Mouse (Mus musculus) neural tube, embryonic 14.5 days (tissue): ENCODE results near the gene Lpar5. TPM values are rescaled to one million over a fixed set of nuclear protein-coding genes. Genes with fewer than 3 reads are reported as not detected.

Source experiments
- ATAC-seq: fragments of 200-750 bp; cut with Nextera tagmentation; 2 replicates; pipeline ENCODE4 v1.8.0; 2017; ENCODE audit warnings: low read depth, mild to moderate bottlenecking, moderate TSS enrichment, moderate library complexity
- H3K27ac ChIP-seq: fragments of 300-500 bp; sonication (generic); 2 replicates; pipeline ENCODE4 v1.5.1; 2014; ENCODE audit warnings: low read depth, mild to moderate bottlenecking, control low read depth, low read length, moderate library complexity, mixed read lengths
- H3K27me3 ChIP-seq: fragments of 300-500 bp; sonication (generic); 2 replicates; pipeline ENCODE4 v1.6.1; 2014; ENCODE audit warnings: low read length; ENCODE audit not compliant: control insufficient read depth, insufficient read depth
- H3K36me3 ChIP-seq: fragments of 300-500 bp; sonication (generic); 2 replicates; pipeline ENCODE4 v1.6.1; 2014; ENCODE audit warnings: low read length, mixed read lengths; ENCODE audit not compliant: control insufficient read depth, insufficient read depth
- H3K4me1 ChIP-seq: fragments of 300-500 bp; sonication (generic); 2 replicates; pipeline ENCODE4 v1.6.1; 2014; ENCODE audit warnings: low read length; ENCODE audit not compliant: control insufficient read depth, insufficient read depth
- H3K4me2 ChIP-seq: fragments of 300-500 bp; sonication (generic); 2 replicates; pipeline ENCODE4 v1.6.1; 2014; ENCODE audit warnings: mild to moderate bottlenecking, low read depth, low read length, control low read depth
- H3K4me3 ChIP-seq: fragments of 300-500 bp; sonication (generic); 2 replicates; pipeline ENCODE4 v1.5.1; 2014; ENCODE audit warnings: low read depth, low read length, control low read depth, mixed read lengths
- H3K9ac ChIP-seq: fragments of 300-500 bp; sonication (generic); replicated peaks from 2 replicates; pipeline ENCODE4 v1.6.1; 2014; ENCODE audit warnings: low read depth, mild to moderate bottlenecking, control low read depth, low read length, mixed read lengths
- H3K9me3 ChIP-seq: fragments of 300-500 bp; sonication (generic); 2 replicates; pipeline ENCODE4 v1.6.1; 2016; ENCODE audit warnings: low read length; ENCODE audit not compliant: control insufficient read depth
- WGBS: fragments of 180-500 bp; shearing (Covaris S2); extraction: QIAGEN DNeasy Blood & Tissue Kit; methylation state at CpG from one replicate; pipeline ENCODE4 v1.1.7; 2014; 5-methylcytosine and 5-hydroxymethylcytosine counted together
- polyA plus RNA-seq: library from polyadenylated mRNA; unstranded; fragments of >200 nt; fragmentation: Nextera tagmentation; extraction: Ambion mirVana; gene quantifications from 2 replicates; pipeline ENCODE4 v1.2.1, GENCODE M21; 2014

Lpar5 gene
- polyA plus RNA-seq, 1 experiment from 2014 or later = 0.91 TPM

DNA sequence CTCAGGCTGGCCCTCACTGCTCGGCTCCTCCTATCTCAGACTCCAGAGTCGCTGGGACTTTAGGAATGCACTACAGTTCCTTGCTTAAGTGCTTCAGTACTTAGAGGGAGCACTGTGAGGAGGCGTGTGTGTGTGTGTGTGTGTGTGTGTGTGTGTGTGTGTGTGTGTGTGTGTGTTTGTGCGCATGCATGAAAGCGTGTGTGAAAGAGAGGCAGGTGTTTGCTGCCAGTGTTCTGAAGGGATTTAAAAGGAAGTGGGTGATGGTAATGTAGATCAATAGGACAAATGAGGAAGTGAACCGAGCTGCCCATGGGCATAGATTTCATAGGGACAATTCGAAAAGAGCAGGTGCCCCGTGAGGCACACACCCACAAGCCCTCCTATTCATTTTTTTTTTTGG lies 6.1 kb downstream of the Lpar5 start:
- Histone ChIP-seq H3K9me3 (no peaks in the 10 kb centered on the region), H3K36me3 (no peaks in the 10 kb centered on the region), H3K4me2 (no peak overlapping the region), H3K27me3 (no peaks in the 10 kb centered on the region), H3K27ac (no peak overlapping the region), H3K9ac (no peak overlapping the region), H3K4me3 (no peak overlapping the region), H3K4me1 (no peaks in the 10 kb centered on the region; the same call in 1 of the 2 replicates)
- ATAC-seq = no peak
- WGBS = 66% methylated on average over 8 of the region's 8 CpGs

DNA sequence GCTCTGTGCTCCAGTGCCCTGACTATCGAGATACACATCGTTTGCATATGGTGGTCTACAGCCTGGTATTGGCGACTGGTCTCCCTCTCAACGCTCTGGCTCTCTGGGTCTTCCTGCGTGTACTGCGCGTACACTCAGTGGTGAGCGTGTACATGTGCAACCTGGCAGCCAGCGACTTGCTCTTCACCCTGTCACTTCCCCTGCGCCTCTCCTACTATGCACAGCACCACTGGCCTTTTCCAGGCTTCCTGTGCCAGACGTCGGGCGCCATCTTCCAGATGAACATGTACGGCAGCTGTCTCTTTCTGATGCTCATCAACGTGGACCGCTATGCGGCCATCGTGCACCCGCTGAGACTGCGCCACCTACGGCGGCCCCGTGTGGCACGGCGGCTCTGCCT lies 13.7 kb downstream of the Lpar5 start:
- ATAC-seq = no peak; the same call in 1 of the 2 replicates
- Histone ChIP-seq H3K27me3 (no peaks in the 10 kb centered on the region), H3K4me1 (no peaks in the 10 kb centered on the region; the same call in 1 of the 2 replicates), H3K4me2 (peak overlapping the region; percentile 57), H3K27ac (peak overlapping the region; percentile 91), H3K36me3 (no peaks in the 10 kb centered on the region), H3K9ac (peak overlapping the region; percentile 61), H3K9me3 (no peaks in the 10 kb centered on the region), H3K4me3 (peak overlapping the region; percentile 30; the same call in 1 of the 2 replicates)
- WGBS = 23% methylated on average over 25 of the region's 25 CpGs

GRCm38 (mm10) chr6:125081797-125082560 lies 14.3 kb downstream of the Lpar5 start:
- no peaks in the 10 kb centered on the region; the same call in 1 of the 2 replicates for H3K4me1 ChIP-seq
- H3K4me2 ChIP-seq = peak overlapping the region; percentile 57
- 22% methylated on average over 45 of the region's 45 CpGs for WGBS
- peak; percentile 92 for ATAC-seq
- no peaks in the 10 kb centered on the region for H3K27me3 ChIP-seq
- H3K36me3 ChIP-seq = no peaks in the 10 kb centered on the region
- peak overlapping the region; percentile 91 for H3K27ac ChIP-seq
- no peaks in the 10 kb centered on the region for H3K9me3 ChIP-seq
- H3K4me3 ChIP-seq = peak overlapping the region; percentile 30; the same call in 1 of the 2 replicates
- peak overlapping the region; percentile 61 for H3K9ac ChIP-seq

- no peaks in the 10 kb centered on the region for H3K9me3 ChIP-seq
- H3K9ac ChIP-seq = no peak overlapping the region; the same call in 1 of the 2 replicates
- no peaks in the 10 kb centered on the region; the same call in 1 of the 2 replicates for H3K4me1 ChIP-seq
- H3K27me3 ChIP-seq = no peaks in the 10 kb centered on the region
- WGBS = 95% methylated on average over 7 of the region's 7 CpGs
- H3K27ac ChIP-seq = no peak overlapping the region
- no peaks in the 10 kb centered on the region for H3K36me3 ChIP-seq
- ATAC-seq = no peak
- H3K4me2 ChIP-seq = no peak overlapping the region
- no peak overlapping the region for H3K4me3 ChIP-seq
These were observed 15.2 kb downstream of the Lpar5 start for GRCm38 (mm10) chr6:125082801-125083386.

DNA sequence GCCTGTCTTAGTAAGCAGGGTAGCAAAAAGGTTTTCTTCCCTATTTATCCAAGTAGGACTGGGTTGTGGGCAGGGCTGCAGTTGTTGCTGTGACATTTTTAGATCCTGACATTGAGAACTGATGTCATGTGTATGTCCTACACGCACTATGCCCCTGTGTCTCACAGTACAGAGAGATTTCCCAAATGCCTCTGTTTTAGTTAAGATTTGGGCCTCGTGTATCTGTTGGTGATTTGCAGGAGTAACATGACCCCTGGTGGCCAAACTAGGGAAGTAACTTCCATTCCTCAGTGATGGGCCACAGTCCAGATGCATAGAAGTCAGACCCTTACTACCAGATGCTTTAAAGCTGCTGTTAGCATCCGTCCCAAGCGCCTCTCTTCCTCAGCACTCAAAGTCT lies 16.7 kb downstream of the Lpar5 start:
- Histone ChIP-seq H3K27me3 (no peaks in the 10 kb centered on the region), H3K4me3 (no peak overlapping the region), H3K4me1 (peaks cover 7% of the 10 kb centered on the region), H3K9ac (no peak overlapping the region), H3K9me3 (no peaks in the 10 kb centered on the region), H3K36me3 (no peaks in the 10 kb centered on the region), H3K27ac (no peak overlapping the region), H3K4me2 (no peak overlapping the region)
- 0 out of 2 replicates have a peak, but pooled peaks have one; percentile 5 for ATAC-seq
- 4% methylated on average over 4 of the region's 4 CpGs for WGBS

DNA sequence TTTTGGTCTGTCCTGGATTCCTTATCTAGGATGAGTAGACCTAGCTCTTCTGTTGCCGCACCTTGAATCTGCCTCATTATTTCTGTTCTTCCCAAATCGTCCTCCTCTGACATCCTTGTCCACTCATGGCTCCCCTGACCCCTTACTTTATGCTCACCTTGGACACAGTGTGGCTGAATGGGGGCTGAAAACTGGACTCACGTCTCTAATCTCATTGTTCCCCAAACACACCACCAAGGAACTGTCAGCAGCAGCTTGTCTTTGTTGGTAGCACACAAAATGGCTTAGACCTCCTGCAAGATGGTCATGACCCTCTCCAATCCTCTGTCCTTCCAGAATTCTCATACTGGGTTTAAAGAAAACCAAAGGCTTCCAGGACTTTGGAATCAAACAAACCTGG lies 20.2 kb downstream of the Lpar5 start:
- WGBS = 87% methylated on average over 3 of the region's 3 CpGs
- Histone ChIP-seq H3K27ac (peak overlapping the region; percentile 92), H3K4me2 (no peak overlapping the region), H3K9me3 (no peaks in the 10 kb centered on the region), H3K4me3 (no peak overlapping the region), H3K9ac (no peak overlapping the region), H3K4me1 (peaks cover 20% of the 10 kb centered on the region), H3K27me3 (no peaks in the 10 kb centered on the region), H3K36me3 (no peaks in the 10 kb centered on the region)
- no peak for ATAC-seq

- no peaks in the 10 kb centered on the region for H3K36me3 ChIP-seq
- peak overlapping the region; percentile 44; the same call in 1 of the 2 replicates for H3K4me2 ChIP-seq
- under 1% methylated on average over 17 of the region's 20 CpGs for WGBS
- H3K9ac ChIP-seq = peak overlapping the region; percentile 37; the same call in 1 of the 2 replicates
- H3K4me1 ChIP-seq = peaks cover 20% of the 10 kb centered on the region
- no peak overlapping the region for H3K4me3 ChIP-seq
- no peaks in the 10 kb centered on the region for H3K9me3 ChIP-seq
- H3K27ac ChIP-seq = peak overlapping the region; percentile 92
- no peaks in the 10 kb centered on the region for H3K27me3 ChIP-seq
- ATAC-seq = peak; percentile 81
These were observed 21.0 kb downstream of the Lpar5 start for GRCm38 (mm10) chr6:125088561-125089321.

DNA sequence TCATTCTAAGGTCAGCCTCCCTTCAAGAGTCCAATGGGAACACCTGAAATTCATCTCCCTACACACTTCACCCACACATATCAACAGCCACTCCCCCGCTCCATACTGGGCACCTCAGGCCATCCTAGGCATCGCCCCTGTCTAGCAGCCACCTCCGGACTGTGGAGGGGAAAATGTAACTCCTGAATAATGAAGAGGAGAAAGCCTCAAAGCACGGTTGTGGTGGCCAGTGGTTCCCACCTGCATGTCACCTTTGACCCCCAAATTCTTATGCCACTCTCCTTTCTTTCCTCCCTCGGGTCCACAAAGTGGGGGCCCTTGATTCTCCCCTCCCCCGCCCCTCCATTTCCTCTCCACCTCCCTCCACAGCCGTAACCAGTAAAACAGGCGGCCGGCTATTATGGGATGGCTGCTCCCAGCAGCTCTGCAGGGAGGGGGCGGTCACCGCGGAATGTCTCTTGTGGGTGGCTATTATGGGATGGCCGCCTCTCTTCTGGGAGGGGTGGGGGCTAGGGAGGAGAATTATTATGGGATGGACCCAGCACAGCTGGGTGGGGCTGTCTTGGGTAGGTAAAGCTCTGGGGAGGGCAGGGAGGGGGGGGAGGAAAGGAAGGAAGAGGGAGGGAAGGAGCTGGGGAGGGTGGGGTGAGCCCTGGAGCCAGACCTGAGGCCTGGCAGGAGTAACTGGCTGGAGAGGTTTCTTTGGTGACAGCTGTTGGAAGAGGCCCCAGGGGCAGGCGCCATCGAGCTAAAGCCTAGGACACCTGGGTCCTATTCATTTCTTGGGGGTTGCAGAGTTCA lies 22.0 kb downstream of the Lpar5 start:
- H3K4me2 ChIP-seq = peak overlapping the region; percentile 44
- WGBS = 3% methylated on average over 15 of the region's 15 CpGs
- no peaks in the 10 kb centered on the region for H3K36me3 ChIP-seq
- no peaks in the 10 kb centered on the region for H3K9me3 ChIP-seq
- H3K4me1 ChIP-seq = peaks cover 20% of the 10 kb centered on the region
- ATAC-seq = peak; percentile 76
- no peak overlapping the region for H3K4me3 ChIP-seq
- peak overlapping the region; percentile 92 for H3K27ac ChIP-seq
- no peaks in the 10 kb centered on the region for H3K27me3 ChIP-seq
- peak overlapping the region; percentile 37; the same call in 1 of the 2 replicates for H3K9ac ChIP-seq
